Mouse (Mus musculus) G1E (cell line): ENCODE results near the gene Acaca. TPM values are rescaled to one million over a fixed set of nuclear protein-coding genes. Genes with fewer than 3 reads are reported as not detected.
A peak's percentile ranks its signal among the peaks of the same experiment; 100 is the strongest.

Source experiments
- ATAC-seq: 2 replicates; pipeline ENCODE4 v1.8.0; 2016; ENCODE audit warnings: mild to moderate bottlenecking; ENCODE audit not compliant: insufficient number of reproducible peaks, poor library complexity, low FRiP score, severe bottlenecking; ENCODE audit errors: extremely low read depth
- DNase-seq: peaks from one replicate; pipeline ENCODE4 v3.0.0; 2012; ENCODE audit warnings: low spot score
- H3K27me3 ChIP-seq: 2 replicates; pipeline ENCODE4 v1.6.1; 2012; ENCODE audit warnings: mild to moderate bottlenecking, low read length, inconsistent platforms; ENCODE audit not compliant: insufficient read depth
- H3K36me3 ChIP-seq: replicated peaks from 2 replicates; pipeline ENCODE3; 2012; ENCODE audit warnings: mild to moderate bottlenecking, inconsistent platforms
- H3K4me1 ChIP-seq: 2 replicates; pipeline ENCODE4 v1.6.1; 2012; ENCODE audit warnings: low read depth, low read length, inconsistent platforms, mixed read lengths; ENCODE audit not compliant: insufficient read depth
- H3K4me3 ChIP-seq: 2 replicates; pipeline ENCODE4 v1.5.1; 2012; ENCODE audit warnings: low read depth, mild to moderate bottlenecking, inconsistent platforms, low read length, moderate library complexity, mixed read lengths
- H3K9me3 ChIP-seq: replicated peaks from 2 replicates; pipeline ENCODE4 v1.6.1; 2012; ENCODE audit warnings: inconsistent platforms
- CTCF ChIP-seq: IDR thresholded peaks from 2 replicates; pipeline ENCODE4 v1.5.1; 2012; ENCODE audit warnings: low read depth, low read length, inconsistent platforms, mixed read lengths
- GATA1 ChIP-seq: IDR thresholded peaks from 2 replicates; pipeline ENCODE4 v1.6.1; 2012; ENCODE audit warnings: borderline replicate concordance, low read length, inconsistent platforms, mixed read lengths
- GATA2 ChIP-seq: IDR thresholded peaks from 2 replicates; pipeline ENCODE4 v1.6.1; 2012; ENCODE audit warnings: low read depth, low read length, inconsistent platforms, borderline replicate concordance
- POLR2AphosphoS5 ChIP-seq: IDR thresholded peaks from 2 replicates; pipeline ENCODE4 v1.6.1; 2012; ENCODE audit warnings: low read depth, low read length, inconsistent platforms; ENCODE audit not compliant: insufficient replicate concordance
- TAL1 ChIP-seq: conservative IDR thresholded peaks from 2 replicates; pipeline ENCODE4 v1.6.1; 2012; ENCODE audit warnings: low read depth, low read length, inconsistent platforms, mixed read lengths
- polyA plus RNA-seq: library from polyadenylated mRNA; stranded (reverse); fragments of >175 nt; gene quantifications from 2 replicates; pipeline ENCODE4 v1.2.3, GENCODE M21; 2012
- total RNA-seq, 2 experiments: library from RNA; stranded (forward) in 1 of 2; stranded (reverse) in 1 of 2; fragments of 200-1000 nt in 1 of 2; fragments of >200 nt in 1 of 2; fragmentation: Nextera tagmentation in 1 of 2; gene quantifications; 2 replicates each; pipeline ENCODE4 v1.2.3; 2014 to 2017

Acaca gene
- total and polyA plus RNA-seq, 3 experiments: 19.3 to 45.3 (median 37.2) TPM

DNA sequence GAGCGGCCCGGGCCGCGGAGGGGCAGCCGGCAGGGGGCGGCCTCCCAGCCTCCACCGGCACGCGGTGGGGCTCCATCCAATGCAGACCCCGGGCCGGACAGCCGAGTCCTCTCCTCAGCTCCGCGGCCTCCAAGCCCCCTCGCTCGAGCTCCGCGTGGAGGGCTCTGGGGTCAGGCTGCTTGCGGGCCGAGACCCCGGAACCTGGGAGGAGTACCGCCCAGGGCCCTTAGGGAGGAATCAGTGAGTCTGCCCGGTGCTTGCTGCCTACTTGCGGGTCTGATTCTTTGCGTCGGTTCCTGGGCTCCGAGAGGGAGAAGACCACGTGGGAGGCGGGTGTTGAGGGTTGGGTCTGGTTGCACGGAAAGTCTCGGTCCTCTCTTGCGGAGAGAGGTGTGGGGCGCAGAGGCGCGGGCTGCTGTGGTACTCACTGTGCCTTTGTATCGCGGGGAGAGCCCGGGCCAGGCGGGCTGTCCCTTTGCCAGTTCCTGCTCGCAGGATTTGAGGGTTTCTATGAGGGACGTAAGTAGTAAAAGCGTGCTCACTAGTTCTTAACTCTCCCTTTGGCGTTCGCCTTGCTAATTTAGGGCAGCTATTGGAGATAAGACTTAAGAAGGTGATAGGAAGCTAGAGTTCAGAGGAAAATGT lies 50.6 kb downstream of the Acaca start:
- peak; percentile 67 for DNase-seq
- TF ChIP-seq GATA2 (no peak), TAL1 (no peak), CTCF (no peak), GATA1 (no peak), POLR2AphosphoS5 (no peak)

DNA sequence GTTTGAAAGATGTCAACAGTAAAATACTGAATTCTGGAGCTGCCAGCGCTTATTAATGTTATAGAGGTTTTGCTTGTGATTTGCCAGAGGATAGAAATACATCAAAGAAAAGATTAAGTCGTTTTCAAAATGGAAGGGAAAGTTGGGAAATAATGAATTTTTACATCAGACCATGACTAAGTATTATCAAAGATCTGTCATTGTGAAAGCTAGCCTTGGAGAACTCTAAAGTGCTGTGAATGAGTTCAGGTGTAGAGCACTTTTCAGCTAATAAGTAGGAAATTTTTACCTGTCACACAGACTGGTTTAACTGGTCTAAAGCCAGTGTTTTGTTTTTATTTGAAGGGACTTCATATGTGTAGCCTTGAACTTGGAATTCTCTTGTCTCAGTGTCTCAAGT lies 51.8 kb downstream of the Acaca start:
- Histone ChIP-seq H3K9me3 (no peaks in the 10 kb centered on the region), H3K27me3 (no peaks in the 10 kb centered on the region), H3K4me1 (peaks cover 26% of the 10 kb centered on the region), H3K36me3 (peaks cover 19% of the 10 kb centered on the region), H3K4me3 (no peak overlapping the region; the same call in 1 of the 2 replicates)
- DNase-seq (no peak), ATAC-seq (no peak)
- no peak for TF ChIP-seq POLR2AphosphoS5
- TF ChIP-seq CTCF: no peak

More for the DNA sequence above, 50.6 kb downstream of the Acaca start:
- H3K4me3 ChIP-seq: peak overlapping the region; percentile 85
- peaks cover 16% of the 10 kb centered on the region for H3K36me3 ChIP-seq
- no peaks in the 10 kb centered on the region for H3K27me3 ChIP-seq
- H3K4me1 ChIP-seq: peaks cover 24% of the 10 kb centered on the region
- peak; percentile 38; the same call in 1 of the 2 replicates for ATAC-seq
- no peaks in the 10 kb centered on the region for H3K9me3 ChIP-seq

DNA sequence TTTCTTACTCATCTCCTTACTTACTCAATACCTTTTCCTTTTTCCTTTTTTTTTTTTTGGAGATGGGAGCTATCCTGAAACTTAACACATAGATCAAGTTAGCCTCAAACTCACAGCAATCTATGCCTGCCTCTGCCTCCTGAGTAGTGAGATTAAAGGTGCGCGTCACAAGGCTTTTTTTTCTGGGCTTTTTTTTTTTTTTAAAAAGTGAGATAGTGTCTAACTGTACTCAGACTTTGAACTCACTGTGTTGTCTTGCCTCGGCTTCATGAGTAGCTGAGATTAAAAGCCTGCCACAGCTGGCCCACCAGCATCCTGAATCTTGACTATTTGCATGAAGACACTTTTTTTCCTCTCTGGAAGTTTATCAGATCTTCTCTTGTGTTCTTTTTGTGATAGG lies 59.1 kb downstream of the Acaca start:
- TF ChIP-seq TAL1 (no peak), CTCF (no peak), POLR2AphosphoS5 (no peak)
- Histone ChIP-seq H3K36me3 (peaks cover 21% of the 10 kb centered on the region), H3K9me3 (no peaks in the 10 kb centered on the region), H3K4me3 (no peak overlapping the region), H3K4me1 (peaks cover 7% of the 10 kb centered on the region; the same call in 1 of the 2 replicates), H3K27me3 (no peaks in the 10 kb centered on the region)
- ATAC-seq (no peak), DNase-seq (no peak)

DNA sequence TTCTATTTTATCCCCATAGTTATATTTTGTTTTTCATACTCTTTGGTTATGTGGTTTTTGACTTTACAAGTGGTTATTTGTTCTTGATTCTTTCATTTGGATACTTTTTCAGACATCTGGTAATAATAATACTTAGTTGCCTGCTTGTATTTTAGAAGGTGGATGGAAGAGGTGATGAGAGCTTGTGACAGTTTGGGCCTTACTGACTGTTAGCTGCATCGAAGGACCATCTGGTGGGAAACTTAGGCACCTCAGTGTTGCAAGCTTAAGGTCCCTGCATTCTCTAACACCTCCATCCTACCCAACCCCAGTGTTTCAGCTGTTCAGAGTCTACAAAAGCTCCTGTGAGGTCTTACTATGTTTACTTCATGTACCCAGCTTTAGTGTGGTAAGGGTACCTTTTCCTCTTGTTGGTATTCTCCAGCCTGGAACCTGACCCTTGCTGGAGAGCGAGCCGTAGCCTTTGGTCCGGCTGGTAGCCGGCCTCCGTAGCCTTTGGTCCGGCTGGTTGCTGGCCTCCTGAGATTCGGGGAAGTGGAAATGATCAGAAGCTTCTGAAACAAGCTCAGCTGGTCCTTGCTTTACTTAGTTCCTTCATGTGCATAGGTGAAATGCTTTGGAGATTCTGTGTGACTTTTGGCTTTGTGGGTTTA lies 61.2 kb downstream of the Acaca start:
- Histone ChIP-seq H3K27me3 (no peaks in the 10 kb centered on the region), H3K9me3 (no peaks in the 10 kb centered on the region), H3K4me3 (no peak overlapping the region), H3K4me1 (peaks cover 3% of the 10 kb centered on the region; the same call in 1 of the 2 replicates), H3K36me3 (peaks cover 25% of the 10 kb centered on the region)
- DNase-seq (no peak), ATAC-seq (no peak)
- TF ChIP-seq TAL1 (no peak), GATA2 (no peak), POLR2AphosphoS5 (no peak), GATA1 (no peak), CTCF (no peak)

DNA sequence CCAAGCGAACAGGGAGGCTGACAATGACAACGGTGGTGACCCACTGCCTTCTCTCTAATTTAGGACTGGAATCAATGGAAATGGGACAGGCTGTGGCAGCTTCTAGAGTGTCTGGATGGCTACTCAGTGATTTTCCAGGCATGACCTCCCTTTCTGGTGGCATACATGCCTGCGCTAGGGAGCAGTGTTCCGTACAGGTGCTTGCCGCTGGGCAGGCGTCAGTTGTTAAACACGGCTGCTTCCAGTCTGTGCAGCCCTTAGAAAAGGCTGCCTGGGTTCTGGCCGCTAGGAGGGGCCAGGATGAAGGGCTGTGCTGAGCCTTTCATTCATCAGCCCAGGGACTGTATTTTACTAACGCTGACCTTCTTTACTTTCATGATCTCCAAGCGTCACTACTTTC lies 63.8 kb downstream of the Acaca start:
- DNase-seq: no peak
- ATAC-seq: no peak
- TF ChIP-seq TAL1 (no peak), GATA2 (no peak)
- Histone ChIP-seq H3K36me3 (peaks cover 39% of the 10 kb centered on the region), H3K9me3 (no peaks in the 10 kb centered on the region), H3K27me3 (no peaks in the 10 kb centered on the region), H3K4me1 (peaks cover 3% of the 10 kb centered on the region; the same call in 1 of the 2 replicates), H3K4me3 (no peak overlapping the region)

DNA sequence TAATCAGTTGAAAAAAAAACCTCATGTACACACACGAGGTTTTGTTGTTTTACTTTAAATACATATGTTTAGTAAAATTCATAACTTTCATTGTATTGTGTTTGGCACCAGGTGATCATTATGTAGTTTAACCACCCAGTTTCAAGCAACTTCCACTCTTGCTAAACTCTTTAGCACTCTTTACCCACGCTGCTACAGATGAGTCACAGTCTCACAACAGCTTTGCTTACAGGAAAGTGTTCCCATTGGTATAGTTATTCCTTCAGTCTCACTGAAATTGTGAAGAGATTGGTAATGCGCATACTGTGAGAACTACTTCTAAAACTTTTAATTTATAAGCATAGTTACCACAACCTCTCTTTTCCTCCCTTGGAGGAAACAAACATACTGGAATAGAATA lies 65.3 kb downstream of the Acaca start:
- no peak for ATAC-seq
- Histone ChIP-seq H3K4me1 (peaks cover 3% of the 10 kb centered on the region; the same call in 1 of the 2 replicates), H3K27me3 (no peaks in the 10 kb centered on the region), H3K9me3 (no peaks in the 10 kb centered on the region), H3K4me3 (no peak overlapping the region), H3K36me3 (peaks cover 39% of the 10 kb centered on the region)
- no peak for TF ChIP-seq GATA1
- no peak for TF ChIP-seq POLR2AphosphoS5
- no peak for TF ChIP-seq TAL1
- no peak for DNase-seq
